Mouse (Mus musculus): ENCODE measurements around the gene Actg1. TPM values are rescaled to one million over a fixed set of nuclear protein-coding genes. Genes with fewer than 3 reads are reported as not detected.
A peak's percentile ranks its signal among the peaks of the same experiment; 100 is the strongest.

Actg1 gene
- polyA plus RNA-seq, 1 experiment from 2014 or later, result 463 TPM

DNA sequence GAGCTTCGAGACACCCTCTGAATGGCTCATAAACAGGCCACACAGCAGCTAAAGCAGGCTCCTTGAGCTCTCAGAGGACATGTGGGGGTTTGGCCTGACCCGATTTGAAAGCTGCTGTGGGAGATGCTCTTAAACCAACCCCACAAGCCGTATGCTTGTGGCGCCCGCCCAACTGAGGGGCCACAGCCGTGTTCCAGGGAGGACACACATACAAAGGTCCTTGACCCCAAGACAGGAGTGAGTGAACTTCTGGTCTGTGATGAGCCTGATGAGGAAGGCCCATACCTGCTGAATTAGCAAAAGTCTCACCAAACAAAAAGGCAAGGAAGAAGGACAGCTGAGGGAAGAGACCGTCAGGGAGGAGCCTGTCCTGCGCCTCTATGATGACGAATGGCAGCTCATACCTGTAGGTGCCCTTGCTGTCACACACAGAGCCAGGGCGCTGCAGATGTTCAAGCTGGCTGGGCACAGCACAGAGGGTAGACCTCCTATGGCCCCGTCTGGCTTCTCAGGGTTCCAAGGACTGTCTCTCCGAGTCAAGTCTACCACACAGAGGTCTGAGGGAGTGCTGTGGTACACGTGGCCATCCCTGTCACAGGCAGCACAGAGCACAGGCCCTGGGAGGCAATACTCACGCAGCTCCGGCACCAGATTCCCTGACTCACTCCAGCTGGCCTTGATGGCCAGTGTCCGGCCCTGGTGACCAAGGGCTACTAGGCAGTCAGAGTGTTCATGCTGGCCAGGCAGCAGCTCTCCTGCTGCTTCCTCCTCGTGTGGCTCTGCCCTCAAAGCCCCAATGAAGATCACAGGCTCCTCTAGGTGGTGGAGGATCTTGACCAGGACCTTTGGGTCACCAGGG is 28.2 kb upstream of the Actg1 start:
- Histone ChIP-seq H3K27ac (ENCODE audit: low read depth) (no peak overlapping the region), H3K27me3 (ENCODE audit: insufficient read depth, low read length) (no peaks in the 10 kb centered on the region), H3K4me3 (ENCODE audit: low read depth, low read length) (no peak overlapping the region), H3K36me3 (replicated peaks; ENCODE audit: insufficient read depth, low read length) (peaks cover 31% of the 10 kb centered on the region), H3K4me1 (ENCODE audit: insufficient read depth) (peaks cover 17% of the 10 kb centered on the region), H3K9ac (replicated peaks) (no peak overlapping the region), H3K4me2 (ENCODE audit: low read depth, low read length) (no peak overlapping the region), H3K9me3 (ENCODE audit: low read length) (no peaks in the 10 kb centered on the region)
- ATAC-seq, result no peak
- WGBS (ENCODE audit: insufficient replicate concordance), result 80% methylated on average over 17 of the region's 17 CpGs
- no peak for DNase-seq
- no peak for TF ChIP-seq CTCF (IDR thresholded peaks at IDR 0.05; ENCODE audit: low read depth)
- no peak for TF ChIP-seq EP300 (IDR thresholded peaks at IDR 0.05; ENCODE audit: low read depth)

DNA sequence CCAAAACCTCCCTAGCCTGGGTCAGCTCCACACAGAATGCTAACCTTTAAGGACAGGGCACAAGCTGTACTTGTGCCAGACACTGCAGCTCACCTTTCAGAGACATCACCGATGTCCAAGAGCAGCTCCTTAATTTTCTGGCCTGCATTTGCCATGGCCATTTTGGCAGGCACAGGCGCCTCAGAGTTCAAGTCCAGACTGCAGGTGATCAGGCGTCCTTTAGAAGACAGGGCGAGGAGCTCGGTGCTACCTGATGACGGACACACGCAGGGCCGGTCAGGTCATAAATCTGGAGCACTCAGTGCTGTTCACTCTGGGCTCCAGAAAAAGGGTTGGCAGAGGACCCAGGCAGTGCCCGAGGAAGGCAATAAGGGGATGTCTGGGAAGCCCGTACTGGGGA is 27.0 kb upstream of the Actg1 start:
- 92% methylated on average over 10 of the region's 10 CpGs for WGBS (ENCODE audit: insufficient replicate concordance)

DNA sequence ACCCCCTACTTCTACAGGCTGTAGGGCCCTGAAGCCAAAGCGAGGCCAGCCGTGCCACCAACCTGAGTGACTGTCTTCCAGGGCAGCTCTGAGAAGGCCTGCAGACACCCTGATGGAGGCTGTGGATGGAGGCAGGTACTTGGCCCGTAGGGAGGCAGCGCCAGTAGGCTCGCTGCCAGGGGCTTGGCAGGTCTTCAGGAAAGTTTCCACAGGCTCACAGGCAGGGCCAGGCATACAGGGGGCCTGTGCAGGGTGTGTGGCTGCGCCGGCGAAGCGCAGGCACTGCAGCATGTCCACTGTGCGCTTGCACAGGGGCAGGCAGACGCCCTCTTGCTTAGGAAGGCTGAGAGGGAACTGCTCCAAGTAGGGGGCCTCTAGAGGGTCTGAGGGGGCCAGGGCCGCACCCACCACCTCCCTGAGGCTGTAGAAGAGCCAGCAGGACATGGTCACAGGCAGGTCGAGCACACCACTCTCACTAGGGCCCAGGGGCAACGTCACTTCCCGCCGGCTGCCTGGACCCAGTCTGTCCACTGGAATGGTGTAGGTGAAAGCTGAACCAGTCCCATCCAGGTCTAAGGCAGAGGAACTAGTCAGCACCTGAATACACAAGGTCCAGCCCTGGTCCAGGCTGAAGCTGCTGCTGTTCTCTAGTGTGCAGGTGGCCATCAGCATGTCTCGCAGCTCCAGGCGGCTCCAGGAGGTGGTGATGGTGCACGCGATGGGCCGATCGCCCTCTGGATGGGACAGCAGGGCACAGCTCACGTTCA is 25.7 kb upstream of the Actg1 start:
- no peak for TF ChIP-seq EP300 (IDR thresholded peaks at IDR 0.05; ENCODE audit: low read depth)
- WGBS (ENCODE audit: insufficient replicate concordance), result 90% methylated on average over 23 of the region's 23 CpGs
- Histone ChIP-seq H3K36me3 (replicated peaks; ENCODE audit: insufficient read depth, low read length) (peaks cover 23% of the 10 kb centered on the region), H3K27ac (ENCODE audit: low read depth) (no peak overlapping the region), H3K4me1 (ENCODE audit: insufficient read depth) (peaks cover 15% of the 10 kb centered on the region), H3K9me3 (ENCODE audit: low read length) (no peaks in the 10 kb centered on the region), H3K4me3 (ENCODE audit: low read depth, low read length) (no peak overlapping the region), H3K4me2 (ENCODE audit: low read depth, low read length) (no peak overlapping the region), H3K27me3 (ENCODE audit: insufficient read depth, low read length) (no peaks in the 10 kb centered on the region), H3K9ac (replicated peaks) (no peak overlapping the region)
- no peak for DNase-seq
- ATAC-seq, result no peak

More for the DNA sequence above, 27.0 kb upstream of the Actg1 start:
- H3K27me3 ChIP-seq (ENCODE audit: insufficient read depth, low read length), result no peaks in the 10 kb centered on the region
- peaks cover 23% of the 10 kb centered on the region for H3K36me3 ChIP-seq (replicated peaks; ENCODE audit: insufficient read depth, low read length)
- no peak overlapping the region for H3K9ac ChIP-seq (replicated peaks)
- no peak for ATAC-seq
- H3K27ac ChIP-seq (ENCODE audit: low read depth), result no peak overlapping the region
- H3K9me3 ChIP-seq (ENCODE audit: low read length), result no peaks in the 10 kb centered on the region
- no peak overlapping the region for H3K4me2 ChIP-seq (ENCODE audit: low read depth, low read length)
- no peak overlapping the region for H3K4me3 ChIP-seq (ENCODE audit: low read depth, low read length)
- no peak for TF ChIP-seq CTCF (IDR thresholded peaks at IDR 0.05; ENCODE audit: low read depth)
- TF ChIP-seq EP300 (IDR thresholded peaks at IDR 0.05; ENCODE audit: low read depth), result no peak
- DNase-seq, result no peak
- H3K4me1 ChIP-seq (ENCODE audit: insufficient read depth), result peaks cover 17% of the 10 kb centered on the region

DNA sequence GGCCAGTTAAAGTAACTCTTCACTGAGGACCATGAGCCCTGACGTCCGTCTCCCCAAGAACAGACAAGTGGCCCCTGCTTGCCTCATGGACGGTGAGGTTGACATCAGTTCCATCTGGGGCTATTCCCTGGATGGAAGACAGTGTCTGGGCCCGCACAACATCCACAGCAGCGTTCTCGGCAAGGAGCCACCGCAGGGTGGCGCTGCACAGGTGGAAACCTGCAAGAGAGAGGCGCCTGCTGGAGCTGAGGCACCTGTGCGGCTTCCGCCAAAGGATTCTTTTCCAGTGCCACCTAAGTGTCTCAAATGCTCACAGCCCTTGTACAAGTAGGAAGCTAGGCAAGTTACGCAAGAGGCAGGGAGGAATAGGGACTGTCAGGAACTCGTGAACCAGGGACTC is 24.7 kb upstream of the Actg1 start:
- H3K27ac ChIP-seq (ENCODE audit: low read depth), result no peak overlapping the region
- no peak overlapping the region for H3K4me2 ChIP-seq (ENCODE audit: low read depth, low read length)
- WGBS (ENCODE audit: insufficient replicate concordance), result 73% methylated on average over 13 of the region's 13 CpGs
- H3K27me3 ChIP-seq (ENCODE audit: insufficient read depth, low read length), result no peaks in the 10 kb centered on the region
- H3K4me3 ChIP-seq (ENCODE audit: low read depth, low read length), result no peak overlapping the region
- TF ChIP-seq EP300 (IDR thresholded peaks at IDR 0.05; ENCODE audit: low read depth) (no peak), CTCF (IDR thresholded peaks at IDR 0.05; ENCODE audit: low read depth) (peak; percentile 32; the same call in 1 of the 2 replicates)
- no peak for DNase-seq
- H3K9ac ChIP-seq (replicated peaks), result no peak overlapping the region
- no peak for ATAC-seq
- H3K9me3 ChIP-seq (ENCODE audit: low read length), result no peaks in the 10 kb centered on the region
- H3K4me1 ChIP-seq (ENCODE audit: insufficient read depth), result peaks cover 11% of the 10 kb centered on the region
- peaks cover 23% of the 10 kb centered on the region for H3K36me3 ChIP-seq (replicated peaks; ENCODE audit: insufficient read depth, low read length)

DNA sequence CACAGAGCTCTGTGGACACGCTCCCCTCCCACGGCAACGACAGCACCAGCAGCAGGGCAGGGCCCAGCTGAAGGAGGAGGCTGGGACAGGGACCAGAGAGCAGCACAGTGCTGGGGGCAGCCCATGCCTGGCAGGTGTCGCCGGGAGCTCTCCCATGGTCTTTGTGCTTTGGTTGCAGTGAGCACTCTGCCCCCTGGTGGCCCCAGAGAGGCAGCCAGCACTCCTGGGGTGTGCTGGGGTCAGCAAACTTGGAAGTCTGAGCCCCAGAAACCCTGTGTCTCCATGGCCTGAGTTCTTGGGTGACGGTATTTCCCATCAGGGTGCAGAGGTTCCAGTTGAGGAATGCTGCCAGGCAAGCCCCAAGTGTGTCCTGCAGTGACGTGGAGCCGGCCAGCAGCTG is 21.3 kb upstream of the Actg1 start:
- peaks cover 13% of the 10 kb centered on the region for H3K36me3 ChIP-seq (replicated peaks; ENCODE audit: insufficient read depth, low read length)
- WGBS (ENCODE audit: insufficient replicate concordance), result 49% methylated on average over 8 of the region's 8 CpGs
- no peak overlapping the region for H3K4me3 ChIP-seq (ENCODE audit: low read depth, low read length)
- peaks cover 4% of the 10 kb centered on the region; the same call in 1 of the 2 replicates for H3K4me1 ChIP-seq (ENCODE audit: insufficient read depth)
- ATAC-seq (peak; percentile 80), DNase-seq (peak; percentile 82)
- no peaks in the 10 kb centered on the region for H3K27me3 ChIP-seq (ENCODE audit: insufficient read depth, low read length)
- TF ChIP-seq EP300 (IDR thresholded peaks at IDR 0.05; ENCODE audit: low read depth), result no peak
- peak; percentile 89 for TF ChIP-seq CTCF (IDR thresholded peaks at IDR 0.05; ENCODE audit: low read depth)
- no peaks in the 10 kb centered on the region for H3K9me3 ChIP-seq (ENCODE audit: low read length)
- H3K27ac ChIP-seq (ENCODE audit: low read depth), result no peak overlapping the region
- H3K4me2 ChIP-seq (ENCODE audit: low read depth, low read length), result no peak overlapping the region
- 0 out of 2 replicates have a peak overlapping the region, but pooled peaks have one; percentile 30 for H3K9ac ChIP-seq (replicated peaks)

DNA sequence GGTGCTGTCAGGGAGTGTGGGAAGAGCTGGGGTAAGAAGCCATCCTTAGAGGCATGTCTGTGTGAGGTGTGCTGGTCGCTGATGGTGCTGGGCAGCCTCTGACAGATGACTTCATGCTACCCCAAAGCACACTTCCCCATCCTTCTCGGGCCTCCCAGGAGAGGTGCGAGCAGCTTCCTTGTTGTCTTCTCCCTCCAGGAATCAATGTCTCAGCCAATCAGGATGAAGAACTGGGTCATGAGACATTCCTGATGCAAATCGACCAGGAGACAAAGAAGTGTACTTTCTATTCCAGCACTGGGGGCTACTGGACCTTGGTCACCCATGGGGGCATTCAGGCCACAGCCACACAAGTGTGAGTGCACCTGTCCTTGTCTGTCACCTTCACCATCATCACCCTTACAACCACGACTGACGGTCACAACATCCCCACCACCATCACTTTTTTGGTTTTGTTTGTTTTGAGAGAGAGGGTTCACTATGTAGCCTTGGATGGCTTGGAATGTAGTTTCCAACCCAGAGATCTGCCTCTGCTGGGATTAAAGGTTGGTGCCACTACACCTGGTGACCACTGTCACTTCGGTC is 18.2 kb upstream of the Actg1 start:
- TF ChIP-seq CTCF (IDR thresholded peaks at IDR 0.05; ENCODE audit: low read depth), result no peak
- no peak for TF ChIP-seq EP300 (IDR thresholded peaks at IDR 0.05; ENCODE audit: low read depth)
- DNase-seq (no peak), ATAC-seq (no peak)
- Histone ChIP-seq H3K27me3 (ENCODE audit: insufficient read depth, low read length) (no peaks in the 10 kb centered on the region), H3K4me3 (ENCODE audit: low read depth, low read length) (no peak overlapping the region), H3K27ac (ENCODE audit: low read depth) (no peak overlapping the region), H3K9me3 (ENCODE audit: low read length) (no peaks in the 10 kb centered on the region), H3K4me2 (ENCODE audit: low read depth, low read length) (no peak overlapping the region), H3K4me1 (ENCODE audit: insufficient read depth) (peaks cover 4% of the 10 kb centered on the region; the same call in 1 of the 2 replicates), H3K36me3 (replicated peaks; ENCODE audit: insufficient read depth, low read length) (no peaks in the 10 kb centered on the region; the same call in 1 of the 2 replicates), H3K9ac (replicated peaks) (no peak overlapping the region)
- 29% methylated on average over 7 of the region's 7 CpGs for WGBS (ENCODE audit: insufficient replicate concordance)
